Mouse (Mus musculus) liver, embryonic 14.5 days (tissue): Measurements from ENCODE around the gene Trim11.
A peak's percentile ranks its signal among the peaks of the same experiment; 100 is the strongest.

Experiments
- CTCF ChIP-seq: IDR thresholded peaks from 2 replicates; pipeline ENCODE4 v1.5.1; 2016; ENCODE audit warnings: antibody characterized with exemption, low read depth, control low read depth
- EP300 ChIP-seq: IDR thresholded peaks from 2 replicates; pipeline ENCODE4 v1.6.1; 2016; ENCODE audit warnings: antibody characterized with exemption, low read depth

GRCm38 (mm10) chr11:58959921-58960465, 17.9 kb upstream of the Trim11 start:
- TF ChIP-seq CTCF (peak; percentile 76), EP300 (peak; percentile 32; the same call in 1 of the 2 replicates)
